Mouse (Mus musculus) urinary bladder, postnatal 36 days (tissue): ENCODE results near the gene Gatd1.

Source experiments
- DNase-seq, 2 experiments: peaks; one replicate each; pipeline ENCODE4 v3.0.0; 2022; ENCODE audit warnings: low spot score in 2 of 2, mixed read lengths in 1 of 2

Gatd1 gene

DNA sequence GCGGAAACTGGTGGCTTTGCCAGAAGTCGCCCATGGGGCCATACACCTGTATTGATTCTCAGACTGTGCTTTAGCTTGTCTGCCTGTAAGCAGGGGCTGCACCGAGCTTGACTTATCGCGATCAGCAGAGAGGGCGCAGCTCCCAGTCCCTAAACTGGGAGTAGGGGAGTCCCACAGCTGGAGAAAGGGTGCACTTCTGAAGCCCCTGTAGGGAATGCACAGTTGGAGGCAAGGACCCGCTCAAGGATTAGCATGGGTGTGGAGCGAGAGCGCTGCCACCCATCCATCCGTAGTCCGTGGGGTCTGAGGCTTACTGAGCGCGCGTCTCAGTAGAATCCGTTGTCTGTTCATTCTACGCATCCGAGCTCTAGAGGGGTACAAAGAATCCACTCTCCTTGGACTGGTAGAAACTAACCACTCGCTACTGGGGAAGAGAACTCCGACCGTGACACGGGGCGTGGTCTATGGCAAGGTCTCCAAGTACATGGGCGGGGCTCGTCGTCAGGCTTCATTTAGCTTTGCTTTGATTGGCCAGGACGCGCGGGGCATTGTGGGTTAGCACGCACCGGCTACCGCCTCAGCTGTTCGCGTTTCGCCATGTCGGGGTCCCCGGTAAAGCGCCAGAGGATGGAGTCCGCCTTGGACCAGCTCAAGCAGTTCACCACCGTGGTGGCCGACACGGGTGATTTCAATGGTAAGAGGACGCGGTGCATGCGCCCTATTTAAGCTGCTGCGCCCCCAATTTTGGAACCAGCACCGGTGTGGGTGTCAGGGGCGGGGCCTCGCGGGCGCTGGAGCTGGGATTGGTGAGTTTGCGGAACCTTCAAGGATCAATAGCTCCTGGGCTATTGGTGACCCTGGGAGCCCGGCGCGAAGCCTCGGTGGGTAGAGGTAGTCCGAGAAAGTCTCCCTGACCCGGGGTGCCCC lies 22.0 kb downstream of the Gatd1 start, which contains the start of gene Taldo1:
Gene Taldo1 (plus strand): TSS at position 575 of the 927 bp plus-strand sequence.
- peak; percentile 95 to 97 for DNase-seq

DNA sequence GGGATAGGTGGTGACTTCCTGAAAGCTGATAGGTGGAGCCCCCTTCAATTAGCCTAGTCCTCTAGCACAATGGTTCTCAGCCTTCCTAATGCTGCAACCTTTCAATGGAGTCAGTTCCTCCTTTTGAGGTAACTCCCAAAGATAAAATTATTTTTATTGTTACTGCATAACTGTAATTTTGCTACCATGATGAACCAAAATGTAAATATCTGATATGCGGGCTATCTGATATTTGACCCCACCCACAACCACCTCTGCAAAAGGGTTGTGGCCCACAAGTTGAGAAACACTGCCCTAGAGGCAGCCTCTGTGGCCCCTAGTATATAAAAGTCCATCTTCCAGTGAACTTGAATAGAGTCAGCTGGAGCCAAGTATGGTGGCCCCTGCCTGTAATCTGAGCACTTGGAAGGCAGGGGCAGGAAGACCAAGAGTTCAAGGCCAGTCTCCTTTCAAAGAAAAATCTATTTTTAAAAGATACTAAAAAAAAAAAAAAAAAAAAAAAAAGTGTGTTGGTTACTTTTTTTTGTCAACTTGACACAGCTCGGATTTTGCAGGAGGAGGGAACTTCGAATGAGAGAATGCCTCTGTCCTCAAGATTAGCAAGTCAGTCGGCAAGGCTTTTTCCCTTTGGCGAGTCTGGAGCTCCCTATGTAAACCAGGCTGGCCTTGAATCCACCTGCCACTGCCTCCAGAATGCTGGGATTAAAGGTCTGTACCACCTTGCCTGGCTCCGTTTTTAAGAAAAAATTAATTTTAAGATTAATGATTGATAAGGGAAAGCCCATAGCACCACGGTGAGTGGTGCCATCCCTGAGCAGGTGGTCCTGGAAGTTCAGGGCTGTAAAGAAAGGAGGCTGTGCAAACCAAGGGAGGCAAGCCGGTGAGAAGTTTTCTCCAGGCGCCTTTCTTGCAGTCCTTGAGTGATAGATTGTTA lies 23.3 kb downstream of the Gatd1 start:
- DNase-seq, result no peak

DNA sequence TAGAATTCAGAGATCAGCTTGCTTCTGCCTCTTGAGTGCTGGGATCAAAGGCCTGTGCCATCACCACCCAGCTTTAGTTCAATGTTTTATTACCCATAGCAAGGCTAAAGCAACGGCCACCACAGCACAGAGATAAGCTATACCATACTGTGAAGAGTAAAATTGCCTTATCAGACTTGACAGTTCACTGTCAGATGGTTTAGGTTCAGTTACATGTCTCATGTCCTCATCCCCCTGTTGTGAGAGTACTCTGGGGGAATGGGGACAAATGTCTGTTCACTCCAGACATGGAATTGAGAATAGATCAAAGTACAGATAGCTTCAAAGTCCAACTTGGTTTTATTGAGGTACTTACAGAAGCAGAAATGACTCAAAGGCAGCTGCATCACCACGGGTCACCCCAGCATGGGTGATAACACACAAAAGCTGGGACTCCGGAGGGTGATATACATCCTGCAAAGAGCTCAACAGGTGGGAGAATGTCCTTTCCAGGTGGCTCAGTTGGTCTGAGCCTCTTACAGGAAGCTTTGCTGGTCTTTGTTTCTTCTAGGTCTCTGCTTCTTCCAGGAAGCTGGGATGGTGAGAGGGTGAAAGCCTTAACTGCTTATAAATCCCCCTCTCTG lies 25.3 kb downstream of the Gatd1 start:
- no peak for DNase-seq

DNA sequence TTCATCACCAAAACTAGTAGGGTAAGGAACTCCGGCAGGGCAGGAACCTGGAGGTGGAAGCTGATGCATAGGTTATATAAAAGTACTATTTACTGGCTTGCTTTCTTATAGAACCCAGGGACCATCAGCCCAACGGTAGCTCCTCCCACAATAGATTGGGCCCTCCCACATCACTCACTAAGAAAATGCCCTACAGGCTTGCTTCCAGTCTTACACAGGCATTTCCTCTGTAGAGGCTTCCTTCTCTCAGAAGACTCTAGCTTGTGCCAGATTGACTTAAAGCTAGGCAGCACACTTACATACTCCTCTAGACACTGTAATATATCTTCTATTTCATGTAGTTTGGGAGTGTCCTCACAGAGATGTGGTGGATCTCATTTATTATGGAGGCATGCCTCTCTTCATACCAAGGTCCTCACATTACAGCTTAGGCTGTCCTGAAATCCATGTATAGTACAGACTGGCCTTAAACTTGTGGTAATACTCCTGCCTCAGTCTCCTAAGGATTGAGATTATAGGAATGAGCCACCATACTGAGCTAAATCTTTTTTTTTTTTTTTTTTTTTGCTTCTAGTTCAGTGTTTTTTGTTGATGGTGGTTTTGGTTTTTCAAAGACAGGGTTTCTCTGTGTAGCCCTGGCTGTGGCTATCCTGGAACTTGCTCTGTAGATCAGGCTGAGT lies 26.0 kb downstream of the Gatd1 start:
- no peak for DNase-seq

DNA sequence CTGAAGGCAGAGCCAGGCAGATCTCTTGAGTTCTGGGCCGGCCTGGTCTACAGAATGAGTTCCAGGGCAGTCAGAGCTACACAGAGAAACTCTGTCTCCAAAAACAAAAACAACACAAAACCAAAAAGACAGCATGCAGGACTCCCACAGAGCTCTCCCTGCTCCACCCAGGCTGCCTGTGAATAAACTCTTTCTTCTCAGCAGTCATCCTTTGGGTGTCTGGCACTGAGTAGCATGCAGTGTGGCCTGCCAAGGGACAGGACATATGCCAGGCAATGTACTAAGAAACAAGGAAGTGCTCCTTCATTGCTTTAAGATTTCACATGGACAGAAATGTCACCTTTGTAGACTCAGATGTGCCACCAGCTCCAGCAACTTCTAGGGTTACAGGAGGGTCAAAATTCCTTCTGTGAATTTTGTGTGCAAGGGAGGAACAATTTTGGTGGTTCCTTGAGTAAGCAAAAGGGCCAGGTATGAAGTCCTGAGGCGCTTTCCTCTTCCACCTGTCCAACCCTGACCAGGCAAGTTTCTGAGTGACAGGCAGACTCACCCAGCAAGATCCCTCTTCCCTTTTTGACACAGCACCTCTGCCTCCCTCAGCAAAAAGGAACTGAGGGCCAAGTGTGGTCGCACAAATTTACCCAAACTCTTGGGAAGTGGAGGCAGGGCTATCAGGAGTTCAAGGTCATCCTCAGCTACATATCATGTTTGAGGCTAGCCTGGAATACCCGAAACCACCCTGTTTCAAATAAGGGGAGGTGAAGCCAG lies 32.7 kb downstream of the Gatd1 start:
- DNase-seq, result peak in 1 of 2 experiments; percentile 43

DNA sequence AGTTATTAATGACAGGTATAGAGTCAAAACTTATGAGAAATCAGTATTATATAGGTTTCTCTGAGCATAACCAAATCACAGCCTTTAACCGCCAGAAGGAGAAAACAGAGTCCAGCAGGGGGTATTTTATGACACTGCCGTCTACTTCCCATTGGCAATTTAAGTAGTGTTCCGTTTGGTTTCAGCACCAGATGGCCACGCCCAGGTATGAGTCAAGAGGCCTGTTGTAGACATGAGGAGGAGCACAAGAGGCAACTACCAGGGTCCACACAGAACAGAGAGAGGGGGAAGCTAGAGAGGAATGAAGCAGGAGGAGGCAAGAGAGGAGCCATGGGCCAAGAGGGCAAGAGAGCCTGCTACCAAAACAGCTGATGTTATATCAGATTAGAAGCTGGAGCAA lies 34.4 kb downstream of the Gatd1 start:
- DNase-seq, result peak in 1 of 2 experiments; percentile 33

DNA sequence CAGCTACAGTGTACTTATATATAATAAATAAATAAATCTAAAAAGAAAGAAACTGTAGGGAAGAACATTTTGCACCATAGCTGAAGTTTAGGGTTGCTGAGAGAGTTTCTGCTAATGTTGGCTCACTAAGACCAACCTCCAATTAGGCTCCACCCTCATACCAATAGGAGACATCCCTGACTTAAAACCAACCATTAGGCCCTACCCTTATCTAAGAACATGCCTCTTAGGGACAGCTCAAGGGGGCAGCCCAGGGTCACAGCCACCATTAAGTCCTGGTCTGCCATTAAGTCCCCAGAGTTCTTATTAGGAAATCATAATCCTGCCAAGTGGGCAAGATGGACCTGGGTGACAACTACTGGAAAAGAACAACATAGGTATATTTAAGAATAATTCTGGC lies 39.5 kb downstream of the Gatd1 start:
- DNase-seq, result no peak

DNA sequence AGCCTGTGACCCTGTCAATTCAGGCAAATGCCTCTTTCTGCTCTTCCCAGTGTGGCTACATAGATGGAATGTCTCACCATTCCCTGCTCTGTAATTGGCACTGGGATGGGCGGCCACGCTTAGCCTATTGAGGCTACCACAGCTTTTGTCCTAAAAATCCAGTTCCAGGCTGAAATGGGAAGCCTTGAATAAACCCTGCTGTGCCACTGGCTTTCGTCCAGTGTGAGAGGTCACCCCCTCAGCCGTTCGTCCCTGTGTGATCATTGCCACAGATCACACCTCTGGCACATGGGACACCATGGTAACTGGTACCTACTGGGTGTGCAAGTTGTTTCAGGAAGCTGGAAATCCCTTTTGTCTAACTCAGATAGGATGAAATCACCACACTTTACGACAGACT lies 40.3 kb downstream of the Gatd1 start:
- DNase-seq, result no peak

DNA sequence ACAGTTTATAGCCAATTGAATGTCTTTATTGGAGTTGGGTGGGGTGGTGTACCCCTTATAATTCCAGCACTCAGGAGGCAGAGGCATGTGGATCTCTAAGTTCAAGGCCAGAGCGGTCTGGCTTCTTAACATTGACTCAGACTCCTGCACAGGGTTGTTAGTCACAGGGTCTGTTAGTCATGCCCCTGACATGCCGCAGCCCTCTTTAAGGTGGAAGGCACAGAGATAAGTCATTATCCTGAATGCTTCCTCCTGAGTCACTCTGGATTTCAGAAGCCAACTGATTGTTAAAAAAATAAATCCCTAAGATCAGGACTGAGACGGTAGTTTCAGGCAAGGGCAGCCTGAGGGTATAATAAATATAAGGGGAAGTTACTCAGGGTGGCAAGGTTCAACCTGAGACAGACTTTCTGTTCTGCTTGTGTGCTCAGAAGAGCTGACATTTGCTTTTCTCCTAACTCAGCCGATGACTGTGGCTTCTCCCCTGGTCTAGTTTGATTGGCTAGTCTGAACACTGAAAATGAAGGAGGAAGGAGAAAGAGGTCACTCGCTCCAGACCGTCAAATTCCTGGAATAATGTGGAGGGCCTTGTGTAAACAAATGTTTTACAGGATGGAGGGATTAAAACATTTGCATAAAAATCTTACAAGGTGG lies 41.9 kb downstream of the Gatd1 start:
- DNase-seq, result no peak

DNA sequence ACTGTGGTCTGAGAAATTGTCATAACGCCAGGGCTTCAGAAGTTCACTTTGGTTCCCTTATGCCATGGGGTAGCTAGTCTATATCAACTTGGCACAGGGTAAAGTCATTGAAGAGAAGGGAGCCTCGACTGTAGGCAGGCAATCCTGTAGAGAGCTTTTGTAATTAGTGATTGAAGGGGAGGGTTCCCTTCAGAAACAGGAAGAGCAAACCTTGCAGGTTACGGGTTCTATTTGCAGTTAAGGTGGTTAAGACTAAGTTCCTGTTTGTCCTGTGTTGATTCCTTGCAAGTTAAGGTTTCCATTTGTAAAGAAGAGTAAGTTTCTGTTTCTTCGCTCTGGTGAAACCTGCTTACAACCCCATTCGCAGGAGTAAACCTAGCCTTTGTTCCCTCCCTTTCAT lies 44.0 kb downstream of the Gatd1 start:
- DNase-seq, result no peak

DNA sequence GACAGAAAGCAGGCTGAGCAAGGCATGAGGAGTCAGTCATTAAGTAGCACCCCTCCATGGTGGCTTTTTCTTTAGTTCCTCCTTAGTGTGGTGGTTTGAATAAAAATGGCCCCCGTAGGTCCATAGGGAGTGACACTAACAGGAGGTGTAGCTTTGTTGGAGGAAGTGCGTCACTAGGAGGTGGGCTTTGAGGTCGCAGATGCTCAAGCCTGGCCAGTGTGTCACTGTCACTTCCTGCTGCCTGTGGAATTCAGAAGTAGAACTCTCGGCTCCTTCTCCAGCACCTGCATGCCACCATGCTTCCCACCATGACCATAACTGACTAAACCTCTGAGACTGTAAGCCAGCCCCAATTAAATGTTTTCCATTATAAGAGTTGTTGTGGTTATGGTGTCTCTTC lies 46.6 kb downstream of the Gatd1 start:
- DNase-seq, result no peak

DNA sequence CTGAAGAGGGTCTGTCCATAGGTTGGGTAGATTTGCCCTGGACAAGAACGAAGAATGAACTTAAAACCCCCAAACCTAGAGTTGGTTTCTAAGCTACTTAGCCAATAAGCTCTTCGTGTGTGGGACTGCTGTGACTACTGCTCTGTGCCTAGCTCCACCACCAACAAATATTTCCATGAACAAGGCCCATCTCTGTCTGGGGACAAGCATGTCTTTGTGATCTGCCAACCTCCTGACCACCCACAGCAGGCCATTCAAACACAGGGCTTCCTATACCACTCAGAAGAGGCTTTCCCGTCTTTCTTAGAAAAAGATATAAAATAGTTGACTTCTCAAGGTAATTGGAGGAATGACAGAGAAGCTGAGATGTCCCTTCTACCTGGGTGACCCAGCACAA lies 48.9 kb downstream of the Gatd1 start:
- DNase-seq, result no peak

DNA sequence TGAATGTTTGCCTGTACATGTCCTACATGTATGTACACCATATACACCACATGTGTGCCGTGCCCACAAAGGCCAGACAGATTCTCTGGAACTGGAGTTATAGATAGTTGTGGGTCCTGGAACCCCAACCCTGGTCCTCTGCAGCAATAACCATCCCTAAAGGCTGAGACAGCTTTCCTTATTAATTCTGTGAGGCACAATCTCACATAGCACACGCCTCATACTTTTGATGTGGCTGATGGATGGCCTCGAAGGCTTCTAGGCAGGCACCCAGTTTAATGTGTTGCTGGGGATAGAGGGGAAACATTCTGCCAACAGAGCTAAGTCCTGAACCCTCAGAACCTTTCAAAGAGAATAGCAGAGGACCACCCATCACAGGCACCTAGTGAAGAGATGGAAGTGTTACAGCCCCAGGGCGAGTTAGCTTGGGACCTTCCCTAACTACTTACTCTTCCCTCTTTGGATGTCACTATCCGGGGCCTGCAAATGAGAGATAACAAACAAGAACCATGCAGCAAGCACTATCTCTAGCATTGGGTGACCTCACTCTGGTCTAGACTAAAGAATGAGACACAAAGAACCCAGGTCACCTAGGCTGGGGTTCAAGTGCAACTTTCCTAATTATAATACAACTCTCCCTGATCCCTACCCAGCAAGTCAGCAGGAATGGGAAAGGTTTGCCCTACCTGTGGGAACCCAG lies 49.4 kb downstream of the Gatd1 start:
- DNase-seq, result no peak

DNA sequence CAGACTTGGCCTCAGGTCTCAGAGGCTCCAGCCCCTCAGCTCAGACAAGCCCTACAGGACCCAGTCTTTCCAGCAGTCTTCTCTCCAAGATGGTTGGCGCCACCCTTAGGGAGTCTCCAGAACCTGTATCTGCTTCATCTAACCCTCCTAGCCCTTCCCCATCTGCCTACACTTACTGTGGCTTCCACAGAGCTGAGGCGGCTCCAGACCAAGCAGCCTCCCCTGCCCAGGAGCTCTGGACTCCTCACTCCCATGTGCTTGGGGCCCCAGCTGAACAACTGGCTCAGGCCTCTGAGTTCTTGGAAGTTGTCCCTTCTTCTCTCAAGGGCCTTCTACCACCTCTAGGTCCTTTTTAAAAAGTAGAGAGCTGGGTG lies 50.2 kb downstream of the Gatd1 start:
- DNase-seq, result no peak

DNA sequence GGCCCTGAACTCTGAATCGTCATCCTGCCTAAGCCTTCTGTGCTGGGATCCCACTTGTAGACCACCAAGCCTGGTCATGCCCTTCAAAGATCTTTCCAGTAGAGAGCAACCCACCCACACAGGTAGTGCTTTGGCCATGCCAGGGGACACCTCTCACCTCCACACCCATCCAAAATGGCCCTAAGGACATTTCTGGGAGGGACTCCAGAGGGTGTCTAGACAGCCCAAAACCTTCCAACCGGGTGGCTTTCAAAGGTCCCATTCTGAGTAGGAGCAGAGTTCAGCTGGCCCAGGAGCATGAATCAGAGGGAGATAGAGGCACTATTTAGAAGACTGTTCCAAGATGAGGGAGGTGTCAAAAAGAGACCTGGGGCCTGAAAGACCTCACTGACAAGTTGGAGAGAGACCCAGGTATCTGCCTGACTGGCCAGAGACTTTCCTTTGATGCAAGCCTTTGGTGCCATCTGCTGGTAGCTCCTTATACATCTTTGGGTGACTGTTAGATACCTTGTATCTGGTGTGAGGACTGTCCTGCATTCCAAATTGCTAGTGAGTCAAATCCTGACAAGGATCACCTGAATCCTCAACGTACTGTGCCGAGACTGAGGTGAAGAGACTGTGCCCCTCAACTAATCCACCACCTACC lies 50.7 kb downstream of the Gatd1 start:
- peak; percentile 58 to 61 for DNase-seq

DNA sequence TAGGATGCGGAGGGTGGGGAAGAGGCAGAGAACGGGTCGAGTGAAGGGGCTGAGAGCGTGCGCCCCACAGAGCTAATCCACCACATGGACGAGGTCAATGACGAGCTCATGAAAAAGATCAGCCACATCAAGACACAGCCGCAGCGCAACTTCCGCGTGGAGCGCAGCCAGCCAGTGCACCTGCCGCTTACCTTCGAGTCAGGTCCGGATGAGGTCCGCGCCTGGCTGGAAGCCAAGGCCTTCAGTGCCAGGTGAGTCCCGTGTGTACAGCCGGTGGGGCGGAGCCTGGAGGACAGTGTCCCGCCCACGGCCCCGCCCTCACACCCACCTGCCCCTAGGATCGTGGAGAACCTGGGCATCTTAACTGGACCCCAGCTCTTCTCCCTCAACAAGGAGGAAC lies 52.4 kb downstream of the Gatd1 start:
- no peak for DNase-seq
